Mouse (Mus musculus) hindbrain, postnatal 0 days (tissue): ENCODE data around the gene Phactr4. TPM values are rescaled to one million over a fixed set of nuclear protein-coding genes. Genes with fewer than 3 reads are reported as not detected.
"Not testable (repeated sequence)": the region's sequence is repeated elsewhere in the genome, so short reads cannot be mapped to it uniquely, and the experiment has no call there.

Experiments used
- ATAC-seq: fragments of 200-750 bp; cut with Nextera tagmentation; 2 replicates; pipeline ENCODE4 v1.8.0; 2017; ENCODE audit warnings: mild to moderate bottlenecking, moderate TSS enrichment, moderate library complexity
- DNase-seq: peaks from one replicate; pipeline ENCODE4 v3.0.0-alpha.2; 2015; ENCODE audit warnings: low spot score
- H3K27ac ChIP-seq: fragments of 300-500 bp; sonication (generic); 2 replicates; pipeline ENCODE4 v1.5.1; 2014; ENCODE audit warnings: mild to moderate bottlenecking
- H3K27me3 ChIP-seq: fragments of 300-500 bp; sonication (generic); 2 replicates; pipeline ENCODE4 v1.6.1; 2014; ENCODE audit warnings: low read length, mixed read lengths; ENCODE audit not compliant: insufficient read depth
- H3K36me3 ChIP-seq: fragments of 300-500 bp; sonication (generic); 2 replicates; pipeline ENCODE4 v1.6.1; 2014; ENCODE audit warnings: low read length, mixed read lengths; ENCODE audit not compliant: insufficient read depth
- H3K4me1 ChIP-seq: fragments of 300-500 bp; sonication (generic); 2 replicates; pipeline ENCODE4 v1.6.1; 2014; ENCODE audit warnings: antibody characterized with exemption, low read length, mixed read lengths; ENCODE audit not compliant: insufficient read depth
- H3K4me2 ChIP-seq: fragments of 300-500 bp; sonication (generic); 2 replicates; pipeline ENCODE4 v1.6.1; 2014; ENCODE audit warnings: low read depth, mild to moderate bottlenecking, low read length, moderate library complexity, mixed read lengths
- H3K4me3 ChIP-seq: fragments of 300-500 bp; sonication (generic); 2 replicates; pipeline ENCODE4 v1.5.1; 2014; ENCODE audit warnings: low read length
- H3K9ac ChIP-seq: fragments of 300-500 bp; sonication (generic); replicated peaks from 2 replicates; pipeline ENCODE4 v1.6.1; 2014; ENCODE audit warnings: mild to moderate bottlenecking, low read length, moderate library complexity, mixed read lengths
- H3K9me3 ChIP-seq: fragments of 300-500 bp; sonication (generic); 2 replicates; pipeline ENCODE4 v1.6.1; 2016; ENCODE audit warnings: low read length, mixed read lengths
- CTCF ChIP-seq: IDR thresholded peaks from 2 replicates; pipeline ENCODE4 v1.5.1; 2016; ENCODE audit warnings: antibody characterized with exemption, control low read depth, low read depth
- WGBS: fragments of 180-500 bp; shearing (Covaris S2); extraction: QIAGEN DNeasy Blood & Tissue Kit; methylation state at CpG from one replicate; pipeline ENCODE4 v1.1.7; 2014; 5-methylcytosine and 5-hydroxymethylcytosine counted together
- polyA plus RNA-seq: library from polyadenylated mRNA; unstranded; fragments of >200 nt; fragmentation: Nextera tagmentation; extraction: Ambion mirVana; gene quantifications from 2 replicates; pipeline ENCODE4 v1.2.1, GENCODE M21; 2015
- total RNA-seq: library from RNA; depleted of rRNA; stranded (reverse); fragments of >200 nt; gene quantifications from 2 replicates; pipeline ENCODE4 v1.2.3, GENCODE M21; 2014

Gene Phactr4
- total and polyA plus RNA-seq, 2 experiments from 2014 or later = 4.0 to 5.2 TPM

DNA sequence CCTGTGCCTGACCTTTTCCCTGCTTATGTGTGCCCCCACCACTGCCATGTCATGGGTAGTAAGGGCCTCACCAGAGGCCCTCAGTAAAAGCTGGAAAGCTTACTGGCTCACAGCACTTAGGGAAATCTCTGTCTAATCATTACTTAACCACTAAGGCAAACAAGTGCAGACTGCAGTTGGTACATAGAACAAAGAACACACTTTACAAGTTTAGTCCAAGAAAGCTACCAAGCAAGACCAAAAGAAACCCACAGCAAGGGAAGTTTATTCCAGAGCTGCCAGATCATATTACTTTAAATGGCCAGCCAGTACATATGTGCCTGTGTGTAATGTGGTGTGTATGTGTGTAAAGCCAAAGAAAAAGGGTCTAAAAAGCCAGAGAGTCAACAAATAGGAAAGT lies 6.3 kb downstream of the Phactr4 start:
- TF ChIP-seq CTCF = no peak
- H3K36me3 ChIP-seq = no peaks in the 10 kb centered on the region

DNA sequence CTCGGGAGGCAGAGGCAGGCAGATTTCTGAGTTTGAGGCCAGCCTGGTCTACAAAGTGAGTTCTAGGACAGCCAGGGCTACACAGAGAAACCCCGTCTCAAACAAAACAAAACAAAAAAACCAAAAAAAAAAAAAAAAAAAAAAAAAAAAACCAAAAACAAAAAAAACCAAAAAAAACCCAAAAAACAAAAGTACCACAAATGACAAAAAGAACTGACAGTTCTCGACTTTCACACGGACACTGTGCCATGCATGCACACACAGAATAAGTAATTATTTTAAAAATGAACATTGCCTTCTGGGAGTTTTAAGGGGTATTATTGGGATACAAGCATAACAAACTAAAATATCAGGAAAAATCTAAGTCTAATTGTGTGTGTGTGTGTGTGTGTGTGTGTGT lies 9.0 kb downstream of the Phactr4 start:
- H3K9ac ChIP-seq, H3K9me3 ChIP-seq, DNase-seq, H3K27me3 ChIP-seq, H3K4me2 ChIP-seq, H3K4me3 ChIP-seq, ATAC-seq, H3K4me1 ChIP-seq, H3K27ac ChIP-seq, H3K36me3 ChIP-seq: not testable (repeated sequence)
- 92% methylated on average over 4 of the region's 4 CpGs for WGBS

More for the DNA sequence above, 6.3 kb downstream of the Phactr4 start:
- H3K4me1 ChIP-seq = no peaks in the 10 kb centered on the region; the same call in 1 of the 2 replicates
- H3K4me3 ChIP-seq = no peak overlapping the region
- H3K9ac ChIP-seq = no peak overlapping the region
- H3K27me3 ChIP-seq = no peaks in the 10 kb centered on the region
- ATAC-seq (no peak), DNase-seq (no peak)
- no peak overlapping the region for H3K4me2 ChIP-seq
- H3K9me3 ChIP-seq = no peaks in the 10 kb centered on the region
- H3K27ac ChIP-seq = no peak overlapping the region

DNA sequence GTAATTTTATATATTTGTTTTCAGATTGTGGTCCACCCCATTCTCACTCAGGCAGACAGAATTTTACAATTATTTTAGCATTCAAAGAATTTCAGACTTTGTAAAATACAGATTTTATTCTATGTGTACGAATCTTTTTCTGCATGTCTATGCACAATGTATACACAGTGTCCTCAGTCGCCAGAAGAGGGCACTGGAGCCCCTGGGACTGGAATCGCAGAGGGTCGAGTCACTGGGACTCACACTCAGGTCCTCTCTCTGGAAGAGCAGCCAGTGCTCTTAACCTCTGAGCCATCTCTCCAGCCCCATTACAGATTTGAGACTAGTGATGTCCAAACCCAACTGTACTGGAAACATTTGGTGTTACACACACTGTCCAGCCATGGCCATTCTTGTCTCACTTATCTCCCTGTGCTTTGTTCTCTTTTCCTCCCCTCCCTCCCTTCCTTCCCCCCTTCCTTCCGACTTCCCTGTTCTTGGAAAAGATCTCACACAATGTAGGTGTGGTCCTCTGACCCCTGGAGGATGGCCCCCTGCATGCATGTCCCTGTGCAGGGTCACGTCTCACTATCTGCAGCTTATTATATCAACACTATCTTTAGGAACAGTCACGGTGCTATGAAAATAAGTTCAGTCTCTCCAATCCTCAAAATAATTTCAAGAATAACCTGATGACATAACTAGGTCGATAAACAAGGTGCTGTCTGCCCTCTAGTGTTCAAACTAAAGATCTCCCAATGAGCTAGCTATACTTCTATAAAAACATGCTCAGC lies 10.8 kb downstream of the Phactr4 start:
- Histone ChIP-seq H3K4me3 (no peak overlapping the region), H3K4me2 (no peak overlapping the region), H3K4me1 (no peaks in the 10 kb centered on the region), H3K9ac (no peak overlapping the region), H3K27ac (no peak overlapping the region), H3K36me3 (no peaks in the 10 kb centered on the region), H3K9me3 (no peaks in the 10 kb centered on the region), H3K27me3 (no peaks in the 10 kb centered on the region)
- ATAC-seq = peak; percentile 40; the same call in 1 of the 2 replicates
- DNase-seq = peak; percentile 81
- WGBS = 46% methylated on average over 8 of the region's 8 CpGs
- peak; percentile 74 for TF ChIP-seq CTCF

DNA sequence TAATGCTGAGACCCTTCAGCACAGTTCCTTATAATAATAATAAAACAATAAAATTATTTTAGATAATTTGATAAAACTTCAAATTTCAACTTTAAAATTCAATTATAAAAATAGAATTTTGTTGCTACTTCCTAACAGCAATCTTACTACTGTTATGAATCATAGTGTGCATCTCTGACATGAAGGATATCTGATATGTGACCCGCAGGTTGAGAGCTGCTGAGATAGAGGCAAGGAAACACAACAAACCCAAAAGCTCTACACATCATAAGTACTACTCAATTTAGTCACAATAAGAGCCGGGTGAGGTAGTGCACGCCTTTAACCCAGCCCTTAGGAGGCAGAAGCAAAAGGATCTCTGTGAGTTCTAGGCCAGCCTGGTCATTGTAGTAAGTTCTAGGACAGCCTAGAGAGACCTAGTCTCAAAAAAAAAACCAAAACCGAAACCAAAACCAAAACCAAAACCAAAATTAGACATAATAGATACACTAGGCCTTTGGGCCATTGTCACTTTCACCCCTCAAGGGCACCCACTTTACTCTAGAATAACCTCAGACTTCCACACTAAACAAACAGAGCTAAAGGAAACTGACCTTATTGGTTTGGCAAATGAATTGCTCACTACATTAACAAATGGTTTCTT lies 12.6 kb downstream of the Phactr4 start:
- 93% methylated on average over 4 of the region's 4 CpGs for WGBS
- no peak overlapping the region for H3K4me2 ChIP-seq
- no peaks in the 10 kb centered on the region for H3K4me1 ChIP-seq
- TF ChIP-seq CTCF = no peak
- H3K27ac ChIP-seq = no peak overlapping the region
- H3K9ac ChIP-seq = no peak overlapping the region
- H3K36me3 ChIP-seq = no peaks in the 10 kb centered on the region
- no peaks in the 10 kb centered on the region for H3K9me3 ChIP-seq
- no peak for ATAC-seq
- H3K27me3 ChIP-seq = no peaks in the 10 kb centered on the region
- no peak overlapping the region for H3K4me3 ChIP-seq
- DNase-seq = no peak

DNA sequence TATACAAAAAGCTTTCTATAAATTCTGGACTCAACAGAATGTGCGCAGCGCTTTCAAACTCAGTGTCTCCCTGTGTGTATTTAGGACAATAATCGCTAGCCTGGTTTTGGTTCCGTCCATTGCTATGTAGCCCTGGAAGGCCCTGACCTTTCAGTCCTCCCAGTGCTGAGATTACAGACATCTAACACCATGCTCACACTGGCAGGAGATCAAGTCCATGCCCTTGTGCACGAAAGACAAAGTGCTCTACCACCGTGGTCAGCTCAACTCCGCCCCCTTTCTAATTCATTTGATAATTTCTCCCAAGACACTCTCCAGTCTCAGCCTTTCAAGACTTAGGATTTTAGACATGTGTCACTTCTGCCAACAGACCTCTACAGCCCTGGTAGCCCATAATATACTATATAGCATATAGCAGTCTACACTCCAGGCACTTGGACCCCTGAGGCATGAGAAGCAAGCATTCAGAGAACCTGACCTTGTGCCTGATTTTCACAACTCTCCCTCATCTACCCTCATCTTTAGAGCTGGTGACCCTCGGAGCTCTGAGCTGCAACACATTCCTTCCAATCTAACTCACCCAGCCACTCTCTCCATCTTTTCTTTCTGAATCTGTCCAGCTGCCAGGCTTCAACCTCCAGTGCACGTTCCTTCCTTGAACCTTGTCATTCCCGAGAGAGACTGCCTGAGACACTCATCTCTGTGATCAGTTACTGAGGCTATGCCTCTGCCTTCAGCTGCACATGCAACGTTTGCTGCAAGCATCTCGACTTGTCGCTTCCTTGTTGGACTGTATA lies 15.7 kb downstream of the Phactr4 start:
- Histone ChIP-seq H3K4me3 (no peak overlapping the region), H3K27me3 (no peaks in the 10 kb centered on the region), H3K9me3 (no peaks in the 10 kb centered on the region), H3K4me2 (no peak overlapping the region), H3K36me3 (no peaks in the 10 kb centered on the region), H3K27ac (no peak overlapping the region), H3K9ac (no peak overlapping the region), H3K4me1 (no peaks in the 10 kb centered on the region)
- ATAC-seq = no peak
- TF ChIP-seq CTCF = no peak
- no peak for DNase-seq
- WGBS = 80% methylated on average over 13 of the region's 13 CpGs

DNA sequence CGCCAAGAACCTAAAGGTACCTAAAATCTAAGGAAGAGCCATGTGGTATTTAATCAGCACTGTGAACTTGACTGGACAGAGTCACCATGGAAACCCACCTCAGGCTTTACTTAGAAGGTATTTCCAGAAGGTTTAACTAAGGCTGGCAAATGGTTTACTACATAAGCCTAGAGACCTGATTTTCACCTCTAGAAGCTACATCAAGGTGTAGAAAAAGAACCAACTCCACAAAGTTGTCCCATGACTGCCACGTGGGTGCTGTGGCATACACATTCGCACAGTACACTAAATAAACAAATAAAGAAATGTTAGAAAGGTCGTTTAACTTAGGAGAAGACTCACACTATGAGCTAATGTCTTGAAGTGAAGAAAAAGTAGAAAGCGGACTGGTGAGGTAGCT lies 17.7 kb downstream of the Phactr4 start:
- H3K4me3 ChIP-seq = no peak overlapping the region
- no peak for DNase-seq
- 89% methylated on average over 5 of the region's 5 CpGs for WGBS
- no peak for TF ChIP-seq CTCF
- H3K9me3 ChIP-seq = no peaks in the 10 kb centered on the region
- H3K9ac ChIP-seq = no peak overlapping the region
- no peak for ATAC-seq
- no peak overlapping the region for H3K27ac ChIP-seq
- H3K36me3 ChIP-seq = no peaks in the 10 kb centered on the region
- H3K4me1 ChIP-seq = no peaks in the 10 kb centered on the region
- no peak overlapping the region for H3K4me2 ChIP-seq
- H3K27me3 ChIP-seq = no peaks in the 10 kb centered on the region
